Mouse (Mus musculus): ENCODE measurements around the gene Pou2f3.
"Not testable (repeated sequence)": the region's sequence is repeated elsewhere in the genome, so short reads cannot be mapped to it uniquely, and the experiment has no call there.

Pou2f3 gene

GRCm38 (mm10) chr9:43166346-43166745 is 43.8 kb downstream of the Pou2f3 start:
- DNase-seq (ENCODE audit: low read depth, low spot score) = no peak

- no peak for DNase-seq (ENCODE audit: low read depth, low spot score)
These were observed 54.2 kb downstream of the Pou2f3 start for GRCm38 (mm10) chr9:43155960-43156359.

- DNase-seq (ENCODE audit: low read depth, low spot score) = no peak
These were observed 58.4 kb downstream of the Pou2f3 start for GRCm38 (mm10) chr9:43151779-43152178.

- DNase-seq (ENCODE audit: low read depth, low spot score) = no peak
These were observed 59.2 kb downstream of the Pou2f3 start for GRCm38 (mm10) chr9:43150957-43151356.

GRCm38 (mm10) chr9:43150075-43150474 is 60.1 kb downstream of the Pou2f3 start:
- no peak for DNase-seq (ENCODE audit: low read depth, low spot score)

- no peak for DNase-seq (ENCODE audit: low read depth, low spot score)
These were observed 60.7 kb downstream of the Pou2f3 start for GRCm38 (mm10) chr9:43149498-43149897.

- peak; percentile 86 for DNase-seq (ENCODE audit: low read depth, low spot score)
These were observed 65.0 kb downstream of the Pou2f3 start for GRCm38 (mm10) chr9:43145196-43145595.

- DNase-seq (ENCODE audit: low read depth, low spot score) = peak; percentile 76
These were observed 65.9 kb downstream of the Pou2f3 start for GRCm38 (mm10) chr9:43144206-43144810.

- peak; percentile 85 for DNase-seq (ENCODE audit: low read depth, low spot score)
These were observed 68.3 kb downstream of the Pou2f3 start for GRCm38 (mm10) chr9:43141839-43142238.

GRCm38 (mm10) chr9:43133525-43133924 is 76.6 kb downstream of the Pou2f3 start:
- no peak for DNase-seq (ENCODE audit: low read depth, low spot score)

GRCm38 (mm10) chr9:43132380-43132779 is 77.8 kb downstream of the Pou2f3 start:
- DNase-seq (ENCODE audit: low read depth, low spot score) = no peak

GRCm38 (mm10) chr9:43131940-43132339 is 78.2 kb downstream of the Pou2f3 start:
- DNase-seq (ENCODE audit: low read depth, low spot score) = no peak

- DNase-seq (ENCODE audit: low read depth, low spot score) = no peak
These were observed 79.5 kb downstream of the Pou2f3 start for GRCm38 (mm10) chr9:43130684-43131083.

- DNase-seq (ENCODE audit: low read depth, low spot score) = peak; percentile 60
These were observed 82.9 kb downstream of the Pou2f3 start for GRCm38 (mm10) chr9:43127101-43127787.

- DNase-seq (ENCODE audit: low read depth, low spot score) = peak; percentile 39
These were observed 87.8 kb downstream of the Pou2f3 start for GRCm38 (mm10) chr9:43122379-43122778.

GRCm38 (mm10) chr9:43121948-43122347 is 88.2 kb downstream of the Pou2f3 start:
- not testable (repeated sequence) for DNase-seq (ENCODE audit: low read depth, low spot score)

- no peak for DNase-seq (ENCODE audit: low read depth, low spot score)
These were observed 93.2 kb downstream of the Pou2f3 start for GRCm38 (mm10) chr9:43116997-43117336.

- no peak for DNase-seq (ENCODE audit: low read depth, low spot score)
These were observed 93.8 kb downstream of the Pou2f3 start, which contains the start of gene Tmem136 for GRCm38 (mm10) chr9:43116134-43116996. Gene Tmem136, minus strand, starts transcription at chr9:43116570.

GRCm38 (mm10) chr9:43115431-43116133 is 94.6 kb downstream of the Pou2f3 start:
- no peak for DNase-seq (ENCODE audit: low read depth, low spot score)

- DNase-seq (ENCODE audit: low read depth, low spot score) = peak; percentile 35
These were observed 95.3 kb downstream of the Pou2f3 start for GRCm38 (mm10) chr9:43114833-43115232.

GRCm38 (mm10) chr9:43110286-43110980 is 99.7 kb downstream of the Pou2f3 start:
- no peak for DNase-seq (ENCODE audit: low read depth, low spot score)
